Mouse (Mus musculus) midbrain, embryonic 16.5 days (tissue): ENCODE measurements around the gene Nfil3. TPM values are rescaled to one million over a fixed set of nuclear protein-coding genes. Genes with fewer than 3 reads are reported as not detected.

Source experiments
- ATAC-seq: fragments of 200-750 bp; cut with Nextera tagmentation; 2 replicates; pipeline ENCODE4 v1.8.0; 2017; ENCODE audit warnings: moderate TSS enrichment
- H3K27ac ChIP-seq: fragments of 300-500 bp; sonication (generic); 2 replicates; pipeline ENCODE4 v1.5.1; 2014; ENCODE audit warnings: mild to moderate bottlenecking, low read length, mixed read lengths
- H3K27me3 ChIP-seq: fragments of 300-500 bp; sonication (generic); 2 replicates; pipeline ENCODE4 v1.6.1; 2014; ENCODE audit warnings: low read depth, low read length, mixed read lengths; ENCODE audit not compliant: control insufficient read depth, insufficient read depth
- H3K36me3 ChIP-seq: fragments of 300-500 bp; sonication (generic); 2 replicates; pipeline ENCODE4 v1.6.1; 2014; ENCODE audit warnings: mild to moderate bottlenecking, low read length, moderate library complexity, mixed read lengths; ENCODE audit not compliant: control insufficient read depth, insufficient read depth
- H3K4me1 ChIP-seq: fragments of 300-500 bp; sonication (generic); 2 replicates; pipeline ENCODE4 v1.6.1; 2014; ENCODE audit warnings: mild to moderate bottlenecking, low read length, mixed read lengths; ENCODE audit not compliant: control insufficient read depth, insufficient read depth
- H3K4me2 ChIP-seq: fragments of 300-500 bp; sonication (generic); 2 replicates; pipeline ENCODE4 v1.6.1; 2014; ENCODE audit warnings: mild to moderate bottlenecking, low read length, mixed read lengths
- H3K4me3 ChIP-seq: fragments of 300-500 bp; sonication (generic); 2 replicates; pipeline ENCODE4 v1.5.1; 2014; ENCODE audit warnings: low read depth, mild to moderate bottlenecking, low read length, moderate library complexity, mixed read lengths
- H3K9ac ChIP-seq: fragments of 300-500 bp; sonication (generic); 2 replicates; pipeline ENCODE4 v1.6.1; 2014; ENCODE audit warnings: low read depth, low read length, mixed read lengths
- H3K9me3 ChIP-seq: fragments of 300-500 bp; sonication (generic); replicated peaks from 2 replicates; pipeline ENCODE4 v1.6.1; 2014; ENCODE audit warnings: mild to moderate bottlenecking, low read length, mixed read lengths; ENCODE audit not compliant: control insufficient read depth, poor library complexity, severe bottlenecking
- WGBS: fragments of 180-500 bp; shearing (Covaris S2); extraction: QIAGEN DNeasy Blood & Tissue Kit; methylation state at CpG from one replicate; pipeline ENCODE4 v1.1.7; 2014; 5-methylcytosine and 5-hydroxymethylcytosine counted together
- polyA plus RNA-seq: library from polyadenylated mRNA; unstranded; fragments of >200 nt; fragmentation: Nextera tagmentation; extraction: Ambion mirVana; gene quantifications from 2 replicates; pipeline ENCODE4 v1.2.1, GENCODE M21; 2015

The Nfil3 gene
- polyA plus RNA-seq, 1 experiment from 2014 or later, result 47.0 TPM

- H3K9ac ChIP-seq, result no peak overlapping the region
- WGBS, result 95% methylated on average over 4 of the region's 4 CpGs
- no peaks in the 10 kb centered on the region for H3K9me3 ChIP-seq
- H3K36me3 ChIP-seq, result peaks cover 18% of the 10 kb centered on the region
- H3K4me3 ChIP-seq, result no peak overlapping the region
- H3K27ac ChIP-seq, result no peak overlapping the region
- H3K4me2 ChIP-seq, result no peak overlapping the region
- H3K27me3 ChIP-seq, result no peaks in the 10 kb centered on the region
- H3K4me1 ChIP-seq, result no peaks in the 10 kb centered on the region
- ATAC-seq, result no peak
These were observed 18.0 kb downstream of the Nfil3 start for GRCm38 (mm10) chr13:52962922-52963321.

DNA sequence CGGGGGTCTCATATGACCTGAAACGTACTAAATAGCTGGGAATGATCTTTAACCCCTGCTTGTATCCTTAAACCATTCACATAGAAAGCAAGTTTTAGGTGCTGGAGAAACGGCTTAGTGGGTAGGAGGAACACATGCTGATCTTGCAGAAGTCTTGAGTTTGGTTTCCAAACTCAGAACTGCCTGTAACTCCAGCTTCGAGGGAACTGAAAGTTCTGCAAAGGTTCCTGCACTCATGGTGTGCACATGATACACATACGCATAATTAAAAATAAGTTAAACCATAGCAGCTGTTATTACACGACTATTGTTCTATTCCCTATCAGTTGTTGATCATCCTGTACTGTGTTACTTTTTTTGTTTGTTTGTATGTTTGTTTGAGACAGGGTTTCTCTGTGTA is 18.5 kb downstream of the Nfil3 start:
- Histone ChIP-seq H3K9ac (no peak overlapping the region), H3K4me1 (no peaks in the 10 kb centered on the region), H3K4me2 (no peak overlapping the region), H3K4me3 (no peak overlapping the region), H3K36me3 (peaks cover 12% of the 10 kb centered on the region), H3K9me3 (no peaks in the 10 kb centered on the region), H3K27ac (no peak overlapping the region), H3K27me3 (no peaks in the 10 kb centered on the region)
- 90% methylated on average over 6 of the region's 6 CpGs for WGBS
- no peak for ATAC-seq

DNA sequence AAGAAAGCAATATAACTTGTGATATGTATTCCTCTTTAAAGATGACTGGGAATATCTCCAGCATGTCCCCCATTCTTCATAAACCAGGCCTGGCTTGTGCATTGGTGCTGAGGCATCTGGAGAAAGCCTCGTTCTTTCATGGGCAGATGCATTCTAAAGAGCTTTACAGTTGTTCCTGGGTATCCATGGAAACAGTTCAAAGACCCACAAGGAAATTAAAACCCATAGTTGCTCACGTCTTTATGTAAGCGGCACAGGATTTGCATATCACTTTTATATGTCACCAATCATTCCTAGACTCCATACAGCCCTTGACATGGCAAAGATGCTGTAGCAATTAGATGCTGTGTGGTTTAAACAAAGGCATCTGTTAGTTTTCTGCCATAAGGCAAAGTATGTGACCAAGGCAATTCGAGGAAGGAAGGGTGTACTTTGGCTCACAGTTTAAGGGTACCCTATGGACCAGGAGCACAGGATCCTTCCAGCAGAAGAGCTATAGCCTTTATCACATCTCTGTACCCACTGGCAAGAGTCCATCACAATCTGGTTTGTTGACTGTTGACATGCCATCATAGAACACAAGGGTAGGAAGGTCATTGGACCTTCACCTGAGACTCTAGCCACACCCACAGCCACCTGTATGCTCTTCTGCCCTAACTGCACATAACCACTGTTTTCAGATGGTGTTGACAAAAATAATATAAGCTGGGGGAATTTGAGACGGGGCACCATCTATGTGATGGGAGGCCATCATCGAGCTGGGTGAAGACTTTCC is 26.9 kb downstream of the Nfil3 start:
- Histone ChIP-seq H3K4me1 (no peaks in the 10 kb centered on the region), H3K4me2 (no peak overlapping the region), H3K9ac (no peak overlapping the region), H3K4me3 (no peak overlapping the region), H3K9me3 (no peaks in the 10 kb centered on the region), H3K36me3 (no peaks in the 10 kb centered on the region), H3K27me3 (no peaks in the 10 kb centered on the region), H3K27ac (no peak overlapping the region)
- WGBS, result 57% methylated on average over 6 of the region's 6 CpGs
- no peak for ATAC-seq

DNA sequence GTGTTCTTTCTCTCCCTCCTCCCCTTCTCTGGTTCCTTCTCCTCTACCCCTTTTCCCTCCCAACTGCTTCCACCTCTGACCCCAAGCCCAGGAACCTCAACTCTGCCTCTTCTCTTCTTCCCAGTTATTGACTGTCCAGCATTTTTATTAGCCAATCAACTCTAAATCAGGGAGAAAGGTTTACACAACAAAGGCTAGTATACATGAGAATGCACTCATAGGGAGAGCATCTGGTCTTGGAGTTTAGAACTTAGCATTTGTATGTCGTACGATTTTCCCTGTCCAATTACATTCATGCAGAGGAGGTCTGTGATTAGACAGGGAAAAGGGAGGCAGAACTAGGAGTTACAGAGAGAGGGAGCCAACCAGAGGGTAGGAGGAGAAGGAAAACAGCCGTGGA is 31.7 kb downstream of the Nfil3 start:
- no peaks in the 10 kb centered on the region for H3K4me1 ChIP-seq
- no peak overlapping the region for H3K4me3 ChIP-seq
- H3K9me3 ChIP-seq, result no peaks in the 10 kb centered on the region
- no peak overlapping the region for H3K27ac ChIP-seq
- no peak for ATAC-seq
- no peaks in the 10 kb centered on the region for H3K27me3 ChIP-seq
- no peak overlapping the region for H3K9ac ChIP-seq
- 80% methylated on average over 3 of the region's 3 CpGs for WGBS
- no peaks in the 10 kb centered on the region for H3K36me3 ChIP-seq
- no peak overlapping the region for H3K4me2 ChIP-seq

- ATAC-seq, result no peak
- Histone ChIP-seq H3K4me2 (no peak overlapping the region), H3K36me3 (no peaks in the 10 kb centered on the region), H3K4me3 (no peak overlapping the region), H3K4me1 (no peaks in the 10 kb centered on the region), H3K9me3 (no peaks in the 10 kb centered on the region), H3K9ac (no peak overlapping the region), H3K27ac (no peak overlapping the region), H3K27me3 (no peaks in the 10 kb centered on the region)
- 74% methylated on average over 4 of the region's 4 CpGs for WGBS
These were observed 33.3 kb downstream of the Nfil3 start for GRCm38 (mm10) chr13:52947545-52947944.

DNA sequence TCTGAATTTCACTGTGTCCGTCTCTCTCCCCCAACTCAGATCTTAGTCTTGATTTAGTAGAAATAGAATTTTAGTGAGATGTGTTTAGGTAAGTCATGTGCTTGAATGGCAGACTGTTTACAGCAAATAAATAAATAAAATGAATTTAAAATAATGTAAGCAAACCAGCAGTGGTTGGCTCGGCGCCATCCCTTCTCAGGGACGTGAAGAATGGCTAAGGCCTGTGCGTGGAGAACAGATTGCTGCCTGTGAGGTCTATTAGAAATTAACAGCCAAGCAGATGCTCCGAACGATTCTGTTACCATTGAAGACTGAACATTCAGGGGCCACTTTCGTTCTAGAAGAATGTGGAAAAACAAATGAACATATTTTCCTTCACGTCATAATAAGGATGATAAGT is 35.1 kb downstream of the Nfil3 start:
- no peak overlapping the region for H3K4me2 ChIP-seq
- H3K9ac ChIP-seq, result no peak overlapping the region
- no peaks in the 10 kb centered on the region for H3K27me3 ChIP-seq
- 76% methylated on average over 9 of the region's 9 CpGs for WGBS
- H3K4me1 ChIP-seq, result no peaks in the 10 kb centered on the region
- ATAC-seq, result no peak
- no peak overlapping the region for H3K27ac ChIP-seq
- no peak overlapping the region for H3K4me3 ChIP-seq
- no peaks in the 10 kb centered on the region for H3K36me3 ChIP-seq
- H3K9me3 ChIP-seq, result no peaks in the 10 kb centered on the region

DNA sequence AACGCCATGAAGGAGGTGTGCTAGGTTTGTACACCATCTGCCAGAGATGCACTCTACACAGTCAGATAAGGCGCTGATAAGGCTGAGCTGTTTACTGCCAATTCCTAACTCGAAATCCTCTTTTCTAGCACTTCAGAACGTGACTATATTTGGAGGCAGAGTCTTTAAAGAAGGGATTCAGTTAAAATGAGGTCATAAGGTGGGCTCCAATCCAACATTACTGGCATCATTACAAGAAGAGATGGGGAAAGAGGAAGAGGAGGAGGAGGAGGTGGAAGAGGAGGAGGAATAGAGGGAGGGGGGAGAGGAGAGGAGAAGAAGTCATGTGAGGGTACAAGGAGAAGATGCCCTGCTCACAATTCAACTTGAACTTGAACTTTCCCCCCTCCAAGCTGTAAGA is 36.8 kb downstream of the Nfil3 start:
- WGBS, result 73% methylated on average over 4 of the region's 4 CpGs
- H3K36me3 ChIP-seq, result no peaks in the 10 kb centered on the region
- H3K4me2 ChIP-seq, result no peak overlapping the region
- H3K27me3 ChIP-seq, result no peaks in the 10 kb centered on the region
- no peaks in the 10 kb centered on the region for H3K4me1 ChIP-seq
- ATAC-seq, result no peak
- H3K27ac ChIP-seq, result no peak overlapping the region
- H3K9me3 ChIP-seq, result no peaks in the 10 kb centered on the region
- H3K4me3 ChIP-seq, result no peak overlapping the region
- no peak overlapping the region for H3K9ac ChIP-seq

DNA sequence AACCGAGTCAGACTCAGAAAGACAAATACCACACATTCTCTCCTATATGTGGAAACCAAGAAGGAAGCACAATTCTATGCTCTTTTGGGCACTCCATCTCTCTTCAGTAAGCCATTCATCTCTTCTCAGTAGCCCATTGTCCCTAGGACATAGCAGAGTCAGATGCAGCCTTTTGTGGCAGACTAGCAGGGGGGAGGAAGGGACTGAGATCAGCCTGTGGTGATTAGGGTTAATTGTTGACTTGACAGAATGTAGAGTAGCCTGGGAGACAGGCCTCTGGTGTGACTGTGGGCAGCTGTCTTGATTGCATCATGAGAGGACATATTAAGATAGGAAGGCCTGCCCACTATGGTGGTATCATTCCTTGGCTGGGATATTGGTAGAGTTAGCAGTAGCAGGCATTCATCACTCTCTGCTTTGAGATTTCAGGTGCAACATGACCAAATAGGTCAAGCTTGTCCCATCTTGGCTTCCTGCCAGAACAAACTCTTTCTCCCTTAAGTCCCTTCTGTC is 37.9 kb downstream of the Nfil3 start:
- Histone ChIP-seq H3K9me3 (no peaks in the 10 kb centered on the region), H3K27ac (no peak overlapping the region), H3K4me2 (no peak overlapping the region), H3K27me3 (no peaks in the 10 kb centered on the region), H3K36me3 (no peaks in the 10 kb centered on the region), H3K4me3 (no peak overlapping the region), H3K9ac (no peak overlapping the region), H3K4me1 (no peaks in the 10 kb centered on the region)
- ATAC-seq, result no peak
- WGBS, result 65% methylated on average over 1 of the region's 1 CpGs

- no peak overlapping the region for H3K4me3 ChIP-seq
- H3K4me2 ChIP-seq, result no peak overlapping the region
- H3K36me3 ChIP-seq, result no peaks in the 10 kb centered on the region
- H3K27me3 ChIP-seq, result no peaks in the 10 kb centered on the region
- ATAC-seq, result no peak
- WGBS, result 82% methylated on average over 7 of the region's 7 CpGs
- H3K9ac ChIP-seq, result no peak overlapping the region
- no peaks in the 10 kb centered on the region for H3K4me1 ChIP-seq
- no peaks in the 10 kb centered on the region for H3K9me3 ChIP-seq
- H3K27ac ChIP-seq, result no peak overlapping the region
These were observed 39.9 kb downstream of the Nfil3 start for GRCm38 (mm10) chr13:52940956-52941355.
